Mouse (Mus musculus) heart, adult 2 months (tissue): Measurements from ENCODE around the gene Clcn3.

Experiments
- CTCF ChIP-seq: fragments of 200-600 bp; IDR thresholded peaks from 2 replicates; pipeline ENCODE4 v1.8.1; 2022; ENCODE audit warnings: antibody characterized with exemption, mild to moderate bottlenecking, moderate library complexity
- POLR2A ChIP-seq: fragments of 200-500 bp; IDR thresholded peaks from 2 replicates; pipeline ENCODE4 v1.6.1; 2011; ENCODE audit warnings: mild to moderate bottlenecking, low read depth, low read length, control low read depth; ENCODE audit not compliant: insufficient read depth

DNA sequence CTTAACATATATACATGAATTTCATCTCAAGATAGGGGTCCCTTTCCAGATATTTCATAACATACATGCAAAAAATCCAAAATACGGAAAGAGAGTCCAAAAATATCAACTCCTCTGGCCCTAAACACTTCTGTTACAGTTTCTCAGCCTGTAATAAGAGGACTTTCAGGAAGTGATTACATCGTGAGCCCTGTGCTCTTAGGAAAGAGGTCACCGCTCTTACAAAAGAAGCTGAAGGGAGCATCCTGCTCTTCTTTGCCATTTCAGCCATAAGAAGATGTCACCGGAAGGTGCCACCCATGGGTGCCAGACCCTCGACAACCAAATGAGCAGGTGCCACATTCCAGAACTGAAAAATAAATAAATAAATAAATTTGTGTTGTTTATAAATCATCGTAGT is 121.3 kb downstream of the Clcn3 start:
- no peak for TF ChIP-seq CTCF
- no peak for TF ChIP-seq POLR2A
